ENCODE assay signal across 9 mouse cellular contexts in genomic region chr1:82831547-82832240, GRCm38 (mm10). TPM values are rescaled to one million over a fixed set of nuclear protein-coding genes. Genes with fewer than 3 reads are reported as not detected.
DNase-seq lines count a peak whose midpoint lies in the region; TF ChIP-seq lines count a peak whose summit lies in the region.
"Had no signal": no experiment of that assay in that cellular context is flagged by ENCODE, and none has a peak within 500 bp of the region (broad histone marks: within the 10 kb centered on the region; RNA-seq: fewer than 3 reads in every experiment).

No protein-coding gene starts in this region.

- H3K4me3 ChIP-seq in bone marrow macrophage, adult 2 months (ENCODE audit: insufficient read depth, low read length): no peak overlapping the region
- H3K4me3 ChIP-seq: embryonic facial prominence, embryonic 12.5 days had no signal

- TF ChIP-seq POLR2A in bone marrow macrophage, adult 2 months (IDR thresholded peaks at IDR 0.05; ENCODE audit: borderline replicate concordance, low read depth, low read length): no peak

- H3K4me1 ChIP-seq in bone marrow macrophage, adult 2 months (ENCODE audit: control insufficient read depth, insufficient read depth, low read length): peaks cover 30% of the 10 kb centered on the region
- H3K4me1 ChIP-seq: embryonic facial prominence, embryonic 12.5 days had no signal

- DNase-seq in gastrocnemius, adult 18-20 months (ENCODE audit: low spot score): peak; percentile 7
- DNase-seq in gastrocnemius, adult 8-10 months (ENCODE audit: low spot score in 2 of 2): no peak
- peak; percentile 84 for DNase-seq in 3134 (ENCODE audit: extremely low read depth, insufficient read length, low spot score)
- DNase-seq in kidney, postnatal 14 days: peak; percentile 12
- no peak for DNase-seq in retina, postnatal 1 day
- DNase-seq in cerebellum, postnatal 36 days: no peak
- DNase-seq in ovary, postnatal 36 days (ENCODE audit: low spot score): no peak

- H3K27ac ChIP-seq in bone marrow macrophage, adult 2 months (ENCODE audit: insufficient read depth, low read depth, low read length): peak overlapping the region; percentile 70
- H3K27ac ChIP-seq: embryonic facial prominence, embryonic 12.5 days had no signal

- TF ChIP-seq CTCF in bone marrow macrophage, adult 2 months (IDR thresholded peaks at IDR 0.05; ENCODE audit: low read depth, low read length): no peak

RNA-seq across cellular contexts. Expression of gene Agfg1, which starts 7.6 kb away (rescaled TPM):
- 10 to 100 TPM; 20.4 to 23.4 TPM for total RNA-seq in gastrocnemius, adult 18-20 months (2021)
- total RNA-seq in gastrocnemius, adult 8-10 months (2022): 10 to 100 TPM; 22.0 to 24.1 (median 23.1) TPM
- 31.8 and 38.3 TPM in 2 replicates for polyA plus RNA-seq in bone marrow macrophage, adult 2 months (2012; ENCODE audit: insufficient read depth, insufficient read length, missing spikeins)

Comparison
In these comparisons a context has a peak if more than half of its experiments do, and no peak if none do; other contexts are left out.
1. DNase-seq: peak in gastrocnemius, adult 18-20 months (single experiment), 3134 (single experiment) and kidney, postnatal 14 days (single experiment); none in gastrocnemius, adult 8-10 months (0 of 2), retina, postnatal 1 day (single experiment), cerebellum, postnatal 36 days (0 of 2) and ovary, postnatal 36 days (single experiment).